Mouse (Mus musculus): ENCODE results near the gene Tmem270. TPM values are rescaled to one million over a fixed set of nuclear protein-coding genes. Genes with fewer than 3 reads are reported as not detected.

Tmem270 gene
- total RNA-seq, 1 experiment from 2014 or later = not detected

GRCm38 (mm10) chr5:134897596-134897995 lies 8.9 kb downstream of the Tmem270 start:
- ATAC-seq (replicated peaks in 1 of 2; ENCODE audit: insufficient read depth in 1 of 2, low FRiP score in 2 of 2, low TSS enrichment in 1 of 2, low read depth in 1 of 2, poor library complexity in 2 of 2, severe bottlenecking in 2 of 2) = no peak

GRCm38 (mm10) chr5:134896965-134897364 lies 9.6 kb downstream of the Tmem270 start:
- no peak for ATAC-seq (replicated peaks in 1 of 2; ENCODE audit: insufficient read depth in 1 of 2, low FRiP score in 2 of 2, low TSS enrichment in 1 of 2, low read depth in 1 of 2, poor library complexity in 2 of 2, severe bottlenecking in 2 of 2)

- no peak for ATAC-seq (replicated peaks in 1 of 2; ENCODE audit: insufficient read depth in 1 of 2, low FRiP score in 2 of 2, low TSS enrichment in 1 of 2, low read depth in 1 of 2, poor library complexity in 2 of 2, severe bottlenecking in 2 of 2)
Measured at GRCm38 (mm10) chr5:134895291-134895690, 11.2 kb downstream of the Tmem270 start.

GRCm38 (mm10) chr5:134892717-134893116 lies 13.8 kb downstream of the Tmem270 start:
- ATAC-seq (replicated peaks in 1 of 2; ENCODE audit: insufficient read depth in 1 of 2, low FRiP score in 2 of 2, low TSS enrichment in 1 of 2, low read depth in 1 of 2, poor library complexity in 2 of 2, severe bottlenecking in 2 of 2) = no peak

GRCm38 (mm10) chr5:134891552-134891951 lies 15.0 kb downstream of the Tmem270 start:
- ATAC-seq (replicated peaks in 1 of 2; ENCODE audit: insufficient read depth in 1 of 2, low FRiP score in 2 of 2, low TSS enrichment in 1 of 2, low read depth in 1 of 2, poor library complexity in 2 of 2, severe bottlenecking in 2 of 2) = no peak

- no peak for ATAC-seq (replicated peaks in 1 of 2; ENCODE audit: insufficient read depth in 1 of 2, low FRiP score in 2 of 2, low TSS enrichment in 1 of 2, low read depth in 1 of 2, poor library complexity in 2 of 2, severe bottlenecking in 2 of 2)
Measured at GRCm38 (mm10) chr5:134890601-134891054, 15.9 kb downstream of the Tmem270 start.

- ATAC-seq (replicated peaks in 1 of 2; ENCODE audit: insufficient read depth in 1 of 2, low FRiP score in 2 of 2, low TSS enrichment in 1 of 2, low read depth in 1 of 2, poor library complexity in 2 of 2, severe bottlenecking in 2 of 2) = no peak
Measured at GRCm38 (mm10) chr5:134888505-134888904, 18.0 kb downstream of the Tmem270 start.

- no peak for ATAC-seq (replicated peaks in 1 of 2; ENCODE audit: insufficient read depth in 1 of 2, low FRiP score in 2 of 2, low TSS enrichment in 1 of 2, low read depth in 1 of 2, poor library complexity in 2 of 2, severe bottlenecking in 2 of 2)
Measured at GRCm38 (mm10) chr5:134887447-134888335, 18.8 kb downstream of the Tmem270 start.

- no peak for ATAC-seq (replicated peaks in 1 of 2; ENCODE audit: insufficient read depth in 1 of 2, low FRiP score in 2 of 2, low TSS enrichment in 1 of 2, low read depth in 1 of 2, poor library complexity in 2 of 2, severe bottlenecking in 2 of 2)
Measured at GRCm38 (mm10) chr5:134883077-134883476, 23.5 kb downstream of the Tmem270 start.

GRCm38 (mm10) chr5:134876801-134877200 lies 29.7 kb downstream of the Tmem270 start:
- no peak for ATAC-seq (replicated peaks in 1 of 2; ENCODE audit: insufficient read depth in 1 of 2, low FRiP score in 2 of 2, low TSS enrichment in 1 of 2, low read depth in 1 of 2, poor library complexity in 2 of 2, severe bottlenecking in 2 of 2)

- no peak for ATAC-seq (replicated peaks in 1 of 2; ENCODE audit: insufficient read depth in 1 of 2, low FRiP score in 2 of 2, low TSS enrichment in 1 of 2, low read depth in 1 of 2, poor library complexity in 2 of 2, severe bottlenecking in 2 of 2)
Measured at GRCm38 (mm10) chr5:134875245-134875644, 31.3 kb downstream of the Tmem270 start.

GRCm38 (mm10) chr5:134873956-134874879 lies 32.3 kb downstream of the Tmem270 start:
- ATAC-seq (replicated peaks in 1 of 2; ENCODE audit: insufficient read depth in 1 of 2, low FRiP score in 2 of 2, low TSS enrichment in 1 of 2, low read depth in 1 of 2, poor library complexity in 2 of 2, severe bottlenecking in 2 of 2) = no peak

GRCm38 (mm10) chr5:134873034-134873433 lies 33.5 kb downstream of the Tmem270 start:
- no peak for ATAC-seq (replicated peaks in 1 of 2; ENCODE audit: insufficient read depth in 1 of 2, low FRiP score in 2 of 2, low TSS enrichment in 1 of 2, low read depth in 1 of 2, poor library complexity in 2 of 2, severe bottlenecking in 2 of 2)

- ATAC-seq (replicated peaks in 1 of 2; ENCODE audit: insufficient read depth in 1 of 2, low FRiP score in 2 of 2, low TSS enrichment in 1 of 2, low read depth in 1 of 2, poor library complexity in 2 of 2, severe bottlenecking in 2 of 2) = no peak
Measured at GRCm38 (mm10) chr5:134872597-134872996, 33.9 kb downstream of the Tmem270 start.

- ATAC-seq (replicated peaks in 1 of 2; ENCODE audit: insufficient read depth in 1 of 2, low FRiP score in 2 of 2, low TSS enrichment in 1 of 2, low read depth in 1 of 2, poor library complexity in 2 of 2, severe bottlenecking in 2 of 2) = no peak
Measured at GRCm38 (mm10) chr5:134868506-134868905, 38.0 kb downstream of the Tmem270 start.

GRCm38 (mm10) chr5:134867320-134868144 lies 39.0 kb downstream of the Tmem270 start:
- ATAC-seq (replicated peaks in 1 of 2; ENCODE audit: insufficient read depth in 1 of 2, low FRiP score in 2 of 2, low TSS enrichment in 1 of 2, low read depth in 1 of 2, poor library complexity in 2 of 2, severe bottlenecking in 2 of 2) = no peak

GRCm38 (mm10) chr5:134865158-134865557 lies 41.4 kb downstream of the Tmem270 start:
- ATAC-seq (replicated peaks in 1 of 2; ENCODE audit: insufficient read depth in 1 of 2, low FRiP score in 2 of 2, low TSS enrichment in 1 of 2, low read depth in 1 of 2, poor library complexity in 2 of 2, severe bottlenecking in 2 of 2) = no peak

All from hematopoietic stem cell, adult 5-6 weeks (primary cell).